Mouse (Mus musculus): ENCODE measurements around the gene Msx3. TPM values are rescaled to one million over a fixed set of nuclear protein-coding genes. Genes with fewer than 3 reads are reported as not detected.

The Msx3 gene
- polyA plus RNA-seq, 1 experiment from 2014 or later: 105 TPM

- Histone ChIP-seq H3K36me3 (peaks cover 100% of the 10 kb centered on the region), H3K27ac (no peak overlapping the region), H3K4me1 (replicated peaks) (no peaks in the 10 kb centered on the region), H3K27me3 (ENCODE audit: insufficient read depth, poor library complexity, severe bottlenecking) (no peaks in the 10 kb centered on the region), H3K4me3 (no peak overlapping the region), H3K9me3 (no peaks in the 10 kb centered on the region)
- WGBS: 54% methylated on average over 12 of the region's 12 CpGs
- no peak for DNase-seq (ENCODE audit: low spot score)
Observed at GRCm38 (mm10) chr7:140001086-140001740, 47.7 kb downstream of the Msx3 start.

GRCm38 (mm10) chr7:139998691-139999350 lies 50.1 kb downstream of the Msx3 start:
- Histone ChIP-seq H3K36me3 (peaks cover 97% of the 10 kb centered on the region), H3K27ac (no peak overlapping the region), H3K4me3 (no peak overlapping the region), H3K4me1 (replicated peaks) (no peaks in the 10 kb centered on the region), H3K27me3 (ENCODE audit: insufficient read depth, poor library complexity, severe bottlenecking) (no peaks in the 10 kb centered on the region), H3K9me3 (no peaks in the 10 kb centered on the region)
- 96% methylated on average over 13 of the region's 13 CpGs for WGBS
- no peak for DNase-seq (ENCODE audit: low spot score)

Other genes starting within 250 kb of the Msx3 start
- gene Adgra1, start 214.9 kb downstream of the Msx3 start, polyA plus RNA-seq (2016; fragmentation: Nextera tagmentation; extraction: Ambion mirVana): 8.2 and 19.2 TPM in 2 replicates
- 0.58 and 1.0 TPM in 2 replicates for gene Kndc1, start 154.4 kb downstream of the Msx3 start, polyA plus RNA-seq (2016; fragmentation: Nextera tagmentation; extraction: Ambion mirVana)
- not detected in 2 replicates for gene Utf1, start 105.3 kb downstream of the Msx3 start, polyA plus RNA-seq (2016; fragmentation: Nextera tagmentation; extraction: Ambion mirVana)
- 1.0 and 1.1 TPM in 2 replicates for gene 6430531B16Rik, start 70.3 kb downstream of the Msx3 start, polyA plus RNA-seq (2016; fragmentation: Nextera tagmentation; extraction: Ambion mirVana)
- 2.4 and 4.1 TPM in 2 replicates for gene Adam8, start 56.5 kb downstream of the Msx3 start, polyA plus RNA-seq (2016; fragmentation: Nextera tagmentation; extraction: Ambion mirVana)
- 48.3 and 53.1 TPM in 2 replicates for gene Zfp511, start 12.7 kb downstream of the Msx3 start, polyA plus RNA-seq (2016; fragmentation: Nextera tagmentation; extraction: Ambion mirVana)
- 82.2 and 82.5 TPM in 2 replicates for gene Tubgcp2, start 12.4 kb downstream of the Msx3 start, polyA plus RNA-seq (2016; fragmentation: Nextera tagmentation; extraction: Ambion mirVana)
- 2.7 and 7.2 TPM in 2 replicates for gene Caly, start 33.5 kb upstream of the Msx3 start, polyA plus RNA-seq (2016; fragmentation: Nextera tagmentation; extraction: Ambion mirVana)
- gene Prap1, start 44.3 kb upstream of the Msx3 start, polyA plus RNA-seq (2016; fragmentation: Nextera tagmentation; extraction: Ambion mirVana): not detected in 2 replicates
- 13.6 and 17.9 TPM in 2 replicates for gene Fuom, start 53.4 kb upstream of the Msx3 start, polyA plus RNA-seq (2016; fragmentation: Nextera tagmentation; extraction: Ambion mirVana)
- 15.7 and 21.7 TPM in 2 replicates for gene Paox, start 66.7 kb upstream of the Msx3 start, polyA plus RNA-seq (2016; fragmentation: Nextera tagmentation; extraction: Ambion mirVana)
- 153 and 156 TPM in 2 replicates for gene Echs1, start 67.4 kb upstream of the Msx3 start, polyA plus RNA-seq (2016; fragmentation: Nextera tagmentation; extraction: Ambion mirVana)
- gene Mtg1, start 88.5 kb upstream of the Msx3 start, polyA plus RNA-seq (2016; fragmentation: Nextera tagmentation; extraction: Ambion mirVana): 29.4 and 30.1 TPM in 2 replicates
- 0.46 and 1.4 TPM in 2 replicates for gene Sprn, start 105.8 kb upstream of the Msx3 start, polyA plus RNA-seq (2016; fragmentation: Nextera tagmentation; extraction: Ambion mirVana)
- gene Olfr522, start 115.7 kb upstream of the Msx3 start, polyA plus RNA-seq (2016; fragmentation: Nextera tagmentation; extraction: Ambion mirVana): not detected in 2 replicates
- gene Olfr523, start 124.1 kb upstream of the Msx3 start, polyA plus RNA-seq (2016; fragmentation: Nextera tagmentation; extraction: Ambion mirVana): not detected in 2 replicates
- not detected in 2 replicates for gene Olfr524, start 156.9 kb upstream of the Msx3 start, polyA plus RNA-seq (2016; fragmentation: Nextera tagmentation; extraction: Ambion mirVana)
- not detected in 2 replicates for gene Cd163l1, start 169.2 kb upstream of the Msx3 start, polyA plus RNA-seq (2016; fragmentation: Nextera tagmentation; extraction: Ambion mirVana)
- gene 5830411N06Rik, start 198.2 kb upstream of the Msx3 start, polyA plus RNA-seq (2016; fragmentation: Nextera tagmentation; extraction: Ambion mirVana): not detected in 2 replicates

All from hindbrain, embryonic 10.5 days (tissue).